Mouse (Mus musculus) MEL (cell line): ENCODE measurements at regions not wholly inside any gene's neighbourhood (a gene's known extent, or its start where the extent isn't known, plus 50 kb on each side); places are given as distances from the start of the nearest gene placed in this dataset.

Source experiments
- DNase-seq: peaks from one replicate; pipeline ENCODE4 v3.0.0; 2011; ENCODE audit warnings: low read depth, low spot score
- H3K27ac ChIP-seq: 2 replicates; pipeline ENCODE4 v1.5.1; 2012; ENCODE audit warnings: low read depth, mild to moderate bottlenecking, control low read depth, low read length, moderate library complexity; ENCODE audit not compliant: control insufficient read depth
- H3K27me3 ChIP-seq, 2 experiments: fragments of 150-350 bp in 1 of 2; sonication (generic) in 1 of 2; 2 replicates each; pipeline ENCODE4 v1.6.1; 2012; ENCODE audit warnings: low read length in 2 of 2, mild to moderate bottlenecking in 2 of 2, improper control_type of control experiment in 1 of 2, moderate library complexity in 1 of 2; ENCODE audit not compliant: insufficient read depth in 2 of 2, control insufficient read depth in 1 of 2
- H3K36me3 ChIP-seq, 2 experiments: 2 replicates each; pipeline ENCODE4 v1.6.1; 2012 to 2014; ENCODE audit warnings: low read length in 2 of 2, improper control_type of control experiment in 1 of 2, inconsistent platforms in 1 of 2, mild to moderate bottlenecking in 1 of 2; ENCODE audit not compliant: insufficient read depth in 2 of 2, control insufficient read depth in 1 of 2
- H3K4me1 ChIP-seq, 2 experiments: fragments of 150-350 bp in 1 of 2; sonication (generic) in 1 of 2; 2 replicates each; pipeline ENCODE4 v1.6.1; 2012; ENCODE audit warnings: low read length in 2 of 2, improper control_type of control experiment in 1 of 2, mild to moderate bottlenecking in 1 of 2; ENCODE audit not compliant: insufficient read depth in 2 of 2, control insufficient read depth in 1 of 2
- H3K4me3 ChIP-seq, 2 experiments: fragments of 150-350 bp in 1 of 2; sonication (generic) in 1 of 2; 2 replicates each; pipeline ENCODE4 v1.5.1; 2012; ENCODE audit warnings: low read depth in 2 of 2, low read length in 2 of 2, mild to moderate bottlenecking in 2 of 2, moderate library complexity in 2 of 2, control low read depth in 1 of 2, improper control_type of control experiment in 1 of 2; ENCODE audit not compliant: control insufficient read depth in 1 of 2, insufficient read depth in 1 of 2
- H3K79me2 ChIP-seq: 2 replicates; pipeline ENCODE4 v1.6.1; 2012; ENCODE audit warnings: mild to moderate bottlenecking, low read length, moderate library complexity; ENCODE audit not compliant: control insufficient read depth, poor library complexity, insufficient read depth
- H3K9ac ChIP-seq: 2 replicates; pipeline ENCODE4 v1.6.1; 2012; ENCODE audit warnings: low read depth, mild to moderate bottlenecking, control low read depth, low read length, moderate library complexity; ENCODE audit not compliant: control insufficient read depth, poor library complexity, severe bottlenecking
- H3K9me3 ChIP-seq: fragments of 150-350 bp; sonication (generic); replicated peaks from 2 replicates; pipeline ENCODE4 v1.6.1; 2012; ENCODE audit warnings: mild to moderate bottlenecking, low read length, improper control_type of control experiment, moderate library complexity; ENCODE audit not compliant: insufficient read depth
- BHLHE40 ChIP-seq: IDR thresholded peaks from 2 replicates; pipeline ENCODE4 v1.6.1; 2012; ENCODE audit warnings: low read depth, mild to moderate bottlenecking, inconsistent platforms, low read length, improper control_type of control experiment, borderline replicate concordance
- E2F4 ChIP-seq: IDR thresholded peaks from 2 replicates; pipeline ENCODE4 v1.6.1; 2011; ENCODE audit warnings: low read depth, low read length, improper control_type of control experiment, borderline replicate concordance
- ELF1 ChIP-seq: IDR thresholded peaks from 2 replicates; pipeline ENCODE4 v1.6.1; 2014; ENCODE audit warnings: low read depth, mild to moderate bottlenecking, inconsistent platforms, low read length, improper control_type of control experiment, moderate library complexity
- EP300 ChIP-seq, 2 experiments: IDR thresholded peaks; 2 replicates each; pipeline ENCODE4 v1.6.1; 2011; ENCODE audit warnings: improper control_type of control experiment in 2 of 2, low read length in 2 of 2, low read depth in 1 of 2, mild to moderate bottlenecking in 1 of 2
- ETS1 ChIP-seq: IDR thresholded peaks from 2 replicates; pipeline ENCODE4 v1.6.1; 2012; ENCODE audit warnings: low read depth, mild to moderate bottlenecking, inconsistent platforms, low read length, improper control_type of control experiment, moderate library complexity
- GATA1 ChIP-seq: IDR thresholded peaks from 2 replicates; pipeline ENCODE4 v1.6.1; 2011; ENCODE audit warnings: low read depth, low read length, improper control_type of control experiment
- HCFC1 ChIP-seq: IDR thresholded peaks from 2 replicates; pipeline ENCODE4 v1.6.1; 2012; ENCODE audit warnings: low read depth, mild to moderate bottlenecking, inconsistent platforms, low read length, improper control_type of control experiment, moderate library complexity
- JUND ChIP-seq: IDR thresholded peaks from 2 replicates; pipeline ENCODE4 v1.6.1; 2011; ENCODE audit warnings: low read depth, mild to moderate bottlenecking, improper control_type of control experiment, low read length
- KAT2A ChIP-seq: conservative IDR thresholded peaks from 2 replicates; pipeline ENCODE4 v1.6.1; 2012; ENCODE audit warnings: low read depth, low read length, improper control_type of control experiment, inconsistent platforms
- MAFK ChIP-seq: IDR thresholded peaks from 2 replicates; pipeline ENCODE4 v1.6.1; 2011; ENCODE audit warnings: low read depth, mild to moderate bottlenecking, low read length, improper control_type of control experiment, borderline replicate concordance
- MAX ChIP-seq: IDR thresholded peaks from 2 replicates; pipeline ENCODE4 v1.6.1; 2011; ENCODE audit warnings: low read length, improper control_type of control experiment
- MEF2A ChIP-seq: IDR thresholded peaks from 2 replicates; pipeline ENCODE4 v1.6.1; 2014; ENCODE audit warnings: low read depth, mild to moderate bottlenecking, inconsistent platforms, low read length, improper control_type of control experiment; ENCODE audit not compliant: poor library complexity, insufficient replicate concordance, severe bottlenecking; ENCODE audit errors: extremely low read depth
- MYB ChIP-seq: IDR thresholded peaks from 2 replicates; pipeline ENCODE4 v1.6.1; 2011; ENCODE audit warnings: mild to moderate bottlenecking, low read depth, low read length, improper control_type of control experiment
- MYC ChIP-seq: IDR thresholded peaks from 2 replicates; pipeline ENCODE4 v1.6.1; 2011; ENCODE audit warnings: low read depth, mild to moderate bottlenecking, low read length, improper control_type of control experiment, moderate library complexity
- POLR2AphosphoS5 ChIP-seq: IDR thresholded peaks from 2 replicates; pipeline ENCODE4 v1.6.1; 2012; ENCODE audit warnings: low read depth, borderline replicate concordance, mild to moderate bottlenecking, inconsistent platforms, low read length, moderate library complexity, mixed read lengths
- RCOR1 ChIP-seq: IDR thresholded peaks from 2 replicates; pipeline ENCODE4 v1.6.1; 2012; ENCODE audit warnings: low read depth, mild to moderate bottlenecking, inconsistent platforms, low read length, improper control_type of control experiment
- SIN3A ChIP-seq: IDR thresholded peaks from 2 replicates; pipeline ENCODE4 v1.6.1; 2012; ENCODE audit warnings: low read length, improper control_type of control experiment, inconsistent platforms
- TCF12 ChIP-seq: IDR thresholded peaks from 2 replicates; pipeline ENCODE4 v1.6.1; 2014; ENCODE audit warnings: low read depth, mild to moderate bottlenecking, inconsistent platforms, low read length, improper control_type of control experiment, moderate library complexity
- UBTF ChIP-seq: IDR thresholded peaks from 2 replicates; pipeline ENCODE4 v1.6.1; 2012; ENCODE audit warnings: low read depth, mild to moderate bottlenecking, inconsistent platforms, low read length, improper control_type of control experiment, moderate library complexity, borderline replicate concordance; ENCODE audit not compliant: insufficient read depth
- USF1 ChIP-seq: IDR thresholded peaks from 2 replicates; pipeline ENCODE4 v1.6.1; 2014; ENCODE audit warnings: low read depth, mild to moderate bottlenecking, inconsistent platforms, low read length, improper control_type of control experiment, moderate library complexity
- ZC3H11A ChIP-seq: IDR thresholded peaks from 2 replicates; pipeline ENCODE4 v1.6.1; 2012; ENCODE audit warnings: low read depth, mild to moderate bottlenecking, inconsistent platforms, low read length, improper control_type of control experiment
- ZMIZ1 ChIP-seq: IDR thresholded peaks from 2 replicates; pipeline ENCODE4 v1.6.1; 2012; ENCODE audit warnings: low read depth, mild to moderate bottlenecking, inconsistent platforms, low read length, improper control_type of control experiment, moderate library complexity
- ZNF384 ChIP-seq: IDR thresholded peaks from 2 replicates; pipeline ENCODE4 v1.6.1; 2012; ENCODE audit warnings: low read depth, mild to moderate bottlenecking, inconsistent platforms, low read length, improper control_type of control experiment

DNA sequence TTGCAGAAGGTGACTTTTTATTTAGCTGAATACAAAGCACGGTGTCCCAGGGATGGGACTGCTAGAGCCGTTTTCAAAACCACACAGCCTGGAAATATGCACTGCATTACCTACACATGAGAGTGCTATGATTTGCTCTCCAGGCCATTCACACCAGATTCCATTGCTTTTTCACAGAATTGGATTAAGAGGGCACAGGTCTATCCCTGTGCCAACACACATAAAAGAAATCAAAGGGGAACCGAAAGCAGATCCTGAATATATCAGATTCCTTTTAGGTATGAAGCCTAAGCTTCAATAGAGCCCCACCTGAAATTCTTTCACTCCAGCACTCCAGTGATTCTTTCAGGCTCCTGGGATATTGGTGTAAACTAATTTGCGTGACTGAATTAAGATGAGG, 606.2 kb upstream of the Crim1 start:
- Histone ChIP-seq H3K4me1 (peaks cover 0 to 9% of the 10 kb centered on the region in 2 experiments; a peak in 1 of 4 replicates), H3K9me3 (no peaks in the 10 kb centered on the region), H3K9ac (no peak overlapping the region), H3K36me3 (peaks cover 0 to 10% of the 10 kb centered on the region in 2 experiments; a peak in 2 of 4 replicates), H3K79me2 (no peaks in the 10 kb centered on the region), H3K27me3 (no peaks in the 10 kb centered on the region), H3K4me3 (no peak overlapping the region), H3K27ac (no peak overlapping the region)
- no peak for DNase-seq
- TF ChIP-seq MAX, result no peak
- no peak for TF ChIP-seq JUND

DNA sequence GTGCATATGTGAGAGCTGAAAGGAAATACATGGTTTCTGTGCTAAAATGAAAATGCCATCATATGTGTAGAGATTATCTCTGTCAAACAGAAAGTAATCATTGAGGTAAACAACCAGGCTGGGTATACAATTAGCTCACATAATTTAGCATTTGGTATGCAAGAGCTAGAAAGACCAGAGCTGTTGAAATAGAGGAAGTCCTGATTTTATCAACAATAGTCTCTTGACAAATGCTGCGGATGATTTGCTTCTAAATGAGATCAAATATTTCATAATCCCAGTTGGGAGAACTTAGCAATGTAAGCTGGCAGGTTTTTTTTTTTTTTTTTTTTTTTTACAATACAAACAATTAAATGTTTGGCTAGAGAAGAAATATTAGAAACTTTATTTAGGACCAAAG, 603.6 kb upstream of the Crim1 start:
- Histone ChIP-seq H3K9me3 (no peaks in the 10 kb centered on the region), H3K9ac (no peak overlapping the region), H3K27ac (peak overlapping the region; percentile 56), H3K4me3 (no peak overlapping the region), H3K4me1 (peaks cover 0 to 9% of the 10 kb centered on the region in 2 experiments; a peak in 1 of 4 replicates), H3K27me3 (no peaks in the 10 kb centered on the region), H3K36me3 (peaks cover 0 to 10% of the 10 kb centered on the region in 2 experiments; a peak in 2 of 4 replicates), H3K79me2 (no peaks in the 10 kb centered on the region)
- DNase-seq, result peak; percentile 61
- TF ChIP-seq JUND, result no peak
- TF ChIP-seq BHLHE40, result 0 out of 2 replicates have a peak, but pooled peaks have one; percentile 3
- TF ChIP-seq TCF12, result peak; percentile 57; the same call in 1 of the 2 replicates
- TF ChIP-seq GATA1, result peak; percentile 62
- no peak for TF ChIP-seq ZMIZ1
- TF ChIP-seq EP300 (IDR thresholded peaks at IDR 0.05; ENCODE audit: low read depth in 1 of 2, low read length in 2 of 2), result peak; percentile 76 to 82
- no peak for TF ChIP-seq ZC3H11A
- 0 out of 2 replicates have a peak, but pooled peaks have one; percentile 20 for TF ChIP-seq RCOR1
- peak; percentile 85 for TF ChIP-seq ZNF384
- peak; percentile 57 for TF ChIP-seq ETS1
- no peak for TF ChIP-seq POLR2AphosphoS5

- Histone ChIP-seq H3K27me3 (no peaks in the 10 kb centered on the region), H3K9me3 (no peaks in the 10 kb centered on the region), H3K36me3 (peaks cover 0 to 7% of the 10 kb centered on the region in 2 experiments; a peak in 2 of 4 replicates), H3K4me3 (peak overlapping the region; percentile 36 to 43; a peak in 3 of 4 replicates), H3K27ac (peak overlapping the region; percentile 97), H3K9ac (peak overlapping the region; percentile 50), H3K4me1 (peaks cover 3 to 4% of the 10 kb centered on the region in 2 experiments; a peak in 3 of 4 replicates), H3K79me2 (no peaks in the 10 kb centered on the region)
- DNase-seq, result peak; percentile 85
- TF ChIP-seq TCF12, result peak; percentile 85
- no peak for TF ChIP-seq UBTF
- peak; percentile 47; the same call in 1 of the 2 replicates for TF ChIP-seq SIN3A
- TF ChIP-seq EP300 (IDR thresholded peaks at IDR 0.05; ENCODE audit: low read depth in 1 of 2, low read length in 2 of 2), result peak; percentile 89 to 93
- no peak for TF ChIP-seq MAFK
- peak; percentile 91 for TF ChIP-seq MYB
- TF ChIP-seq RCOR1, result 0 out of 2 replicates have a peak, but pooled peaks have one; percentile 46
- no peak for TF ChIP-seq HCFC1
- TF ChIP-seq ELF1, result no peak
- no peak for TF ChIP-seq USF1
- TF ChIP-seq POLR2AphosphoS5, result no peak
- peak; percentile 88 for TF ChIP-seq GATA1
- no peak for TF ChIP-seq ZC3H11A
- no peak for TF ChIP-seq E2F4
- 0 out of 2 replicates have a peak, but pooled peaks have one; percentile 33 for TF ChIP-seq MYC
- no peak for TF ChIP-seq MAX
- TF ChIP-seq ZNF384, result peak; percentile 62; the same call in 1 of the 2 replicates
- TF ChIP-seq KAT2A, result no peak
- TF ChIP-seq ZMIZ1, result no peak
- peak; percentile 93; the same call in 1 of the 2 replicates for TF ChIP-seq MEF2A
- peak; percentile 90 for TF ChIP-seq ETS1
Measured at GRCm38 (mm10) chr17:77623472-77623871, 576.6 kb upstream of the Crim1 start.
